Comparison of ENCODE assay signal across 7 mouse cellular contexts in the genomic region with DNA sequence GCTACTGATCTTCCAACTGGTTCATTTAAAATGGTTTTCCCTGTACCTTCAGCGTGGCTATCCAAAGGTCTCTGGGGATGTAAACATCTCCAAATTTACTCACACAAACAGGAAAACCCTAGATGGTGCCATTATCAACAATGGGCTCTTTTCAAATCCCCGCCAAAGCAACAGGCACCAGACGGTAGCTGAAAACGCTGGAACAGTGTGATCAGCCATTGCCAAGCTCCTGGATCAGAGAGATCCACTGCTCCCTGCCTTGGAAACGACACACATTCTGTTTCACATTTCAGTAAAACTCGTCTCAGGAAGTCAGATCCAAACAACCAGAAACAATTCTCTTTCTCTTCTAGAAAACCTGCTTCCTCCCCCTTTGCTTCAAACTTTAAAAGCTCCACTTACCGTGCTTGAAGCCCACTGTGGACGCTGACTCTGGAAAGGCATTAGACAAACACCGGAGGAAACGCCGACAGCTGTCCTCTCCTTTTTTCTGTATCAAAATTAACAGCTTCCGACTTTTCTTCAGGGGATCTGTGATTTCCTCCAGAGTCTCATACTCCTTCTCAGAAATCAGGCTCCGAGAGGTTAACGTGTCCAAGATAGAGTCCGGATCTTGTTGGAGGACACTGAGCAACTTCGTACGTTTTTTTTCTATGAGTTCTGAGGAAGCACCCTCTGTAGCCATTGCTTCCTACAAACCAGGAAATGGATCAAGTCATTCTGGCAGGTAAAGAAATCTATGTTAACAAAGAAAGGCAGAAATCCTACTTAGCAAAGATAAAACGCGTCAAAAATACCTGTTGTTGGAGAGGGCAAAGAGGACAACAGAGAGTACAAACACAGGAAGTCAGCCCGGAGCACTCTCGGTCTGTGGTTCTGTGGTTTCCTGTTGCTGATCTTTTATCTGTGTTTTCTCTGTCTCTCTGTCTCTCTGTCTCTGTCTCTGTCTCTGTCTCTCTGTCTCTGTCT. TPM values are rescaled to one million over a fixed set of nuclear protein-coding genes. Genes with fewer than 3 reads are reported as not detected.
DNase-seq lines count a peak whose midpoint lies in the region; ATAC-seq lines count a peak whose summit lies in the region.

A gene (minus strand): TSS at position 854 of the 969 bp plus-strand sequence.

- no peaks in the 10 kb centered on the region for H3K4me1 ChIP-seq in heart, embryonic 11.5 days (ENCODE audit: control insufficient read depth, insufficient read depth, low read length)

- H3K27me3 ChIP-seq in heart, embryonic 11.5 days (ENCODE audit: control insufficient read depth, insufficient read depth, low read length) = no peaks in the 10 kb centered on the region

- H3K4me2 ChIP-seq in heart, embryonic 11.5 days = peak within 1 kb of the TSS; percentile 48

- no peak for ATAC-seq in heart, embryonic 11.5 days (replicated peaks; ENCODE audit: insufficient number of reproducible peaks, low FRiP score, low TSS enrichment)
- ATAC-seq in megakaryocyte progenitor cell, adult 5-6 weeks (replicated peaks; ENCODE audit: poor library complexity) = peak; percentile 89

- DNase-seq in 416B (ENCODE audit: low read depth) = peak; percentile 65
- peak; percentile 87 for DNase-seq in CD4-positive, CD25-positive, alpha-beta regulatory T cell, adult 2 months (ENCODE audit: low read depth, low spot score)
- peak; percentile 37 for DNase-seq in layer of hippocampus, adult 11-12 months (ENCODE audit: low spot score)
- DNase-seq in gastrocnemius, postnatal 4 days (ENCODE audit: low spot score in 2 of 2) = no peak
- DNase-seq in embryo, embryonic 10 days (ENCODE audit: low spot score) = no peak

- H3K36me3 ChIP-seq in heart, embryonic 11.5 days (ENCODE audit: control insufficient read depth, insufficient read depth, low read length) = no peaks in the 10 kb centered on the region; the same call in 1 of the 2 replicates

- peak within 1 kb of the TSS; percentile 63 for H3K9ac ChIP-seq in heart, embryonic 11.5 days (ENCODE audit: low read depth, low read length)

- peak within 1 kb of the TSS; percentile 73 for H3K27ac ChIP-seq in heart, embryonic 11.5 days (ENCODE audit: low read depth, low read length)

- H3K4me3 ChIP-seq in heart, embryonic 11.5 days (ENCODE audit: low read depth, low read length) = peak within 1 kb of the TSS; percentile 33

- 50% methylated on average over 21 of the region's 21 CpGs for WGBS in heart, embryonic 11.5 days (ENCODE audit: insufficient replicate concordance)

- H3K9me3 ChIP-seq in heart, embryonic 11.5 days (replicated peaks; ENCODE audit: control insufficient read depth, low read length) = no peaks in the 10 kb centered on the region

RNA-seq across cellular contexts. Expression of the gene that starts here (rescaled TPM):
- 2.5 TPM in 2 replicates for polyA plus RNA-seq in heart, embryonic 11.5 days (2014; fragmentation: Nextera tagmentation; extraction: Ambion mirVana)
- total RNA-seq in megakaryocyte progenitor cell, adult 5-6 weeks (2015) = 0.66 and 0.77 TPM in 2 replicates
- total RNA-seq in megakaryocyte progenitor cell, adult 5-6 weeks (2017) = 0.04 and 0.41 TPM in 2 replicates
- total RNA-seq in gastrocnemius, postnatal 4 days (2021) = 1 to 10 TPM; 2.7 to 3.1 TPM

Comparison
In these comparisons a context has a peak if more than half of its experiments do, and no peak if none do; other contexts are left out.
1. Peak in ATAC-seq in megakaryocyte progenitor cell, adult 5-6 weeks; RNA of the gene not detected or under 1 TPM.
2. DNase-seq: peak in 416B (single experiment), CD4-positive, CD25-positive, alpha-beta regulatory T cell, adult 2 months (single experiment) and layer of hippocampus, adult 11-12 months (single experiment); none in gastrocnemius, postnatal 4 days (0 of 2) and embryo, embryonic 10 days (single experiment).